Mouse (Mus musculus) midbrain, embryonic 10.5 days (tissue): Measurements from ENCODE around the gene Ddx31. TPM values are rescaled to one million over a fixed set of nuclear protein-coding genes. Genes with fewer than 3 reads are reported as not detected.

ENCODE experiments used
- DNase-seq: peaks from one replicate; pipeline ENCODE4 v3.0.0-alpha.2; 2017; ENCODE audit warnings: low spot score
- H3K27ac ChIP-seq: fragments of 300-500 bp; sonication (generic); replicated peaks from 2 replicates; pipeline ENCODE4 v1.5.1; 2016; ENCODE audit warnings: mild to moderate bottlenecking
- H3K27me3 ChIP-seq: fragments of 300-500 bp; sonication (generic); 2 replicates; pipeline ENCODE4 v1.6.1; 2016; ENCODE audit warnings: low read depth, mild to moderate bottlenecking; ENCODE audit not compliant: poor library complexity, severe bottlenecking
- H3K36me3 ChIP-seq: fragments of 300-500 bp; sonication (generic); 2 replicates; pipeline ENCODE4 v1.6.1; 2016; ENCODE audit warnings: mild to moderate bottlenecking, moderate library complexity
- H3K4me1 ChIP-seq: fragments of 300-500 bp; sonication (generic); 2 replicates; pipeline ENCODE4 v1.6.1; 2016
- H3K4me3 ChIP-seq: fragments of 300-500 bp; sonication (generic); 2 replicates; pipeline ENCODE4 v1.5.1; 2016; ENCODE audit warnings: mild to moderate bottlenecking, moderate library complexity
- H3K9me3 ChIP-seq: fragments of 300-500 bp; sonication (generic); replicated peaks from 2 replicates; pipeline ENCODE4 v1.6.1; 2016; ENCODE audit warnings: mild to moderate bottlenecking
- WGBS: fragments of 180-500 bp; shearing (Covaris S2); methylation state at CpG from one replicate; pipeline ENCODE4 v1.1.7; 2016; 5-methylcytosine and 5-hydroxymethylcytosine counted together
- polyA plus RNA-seq: library from polyadenylated mRNA; unstranded; fragments of >200 nt; fragmentation: Nextera tagmentation; extraction: Ambion mirVana; gene quantifications from 2 replicates; pipeline ENCODE4 v1.2.1, GENCODE M21; 2016

Ddx31 gene
- polyA plus RNA-seq, 1 experiment from 2014 or later: 22.0 TPM

DNA sequence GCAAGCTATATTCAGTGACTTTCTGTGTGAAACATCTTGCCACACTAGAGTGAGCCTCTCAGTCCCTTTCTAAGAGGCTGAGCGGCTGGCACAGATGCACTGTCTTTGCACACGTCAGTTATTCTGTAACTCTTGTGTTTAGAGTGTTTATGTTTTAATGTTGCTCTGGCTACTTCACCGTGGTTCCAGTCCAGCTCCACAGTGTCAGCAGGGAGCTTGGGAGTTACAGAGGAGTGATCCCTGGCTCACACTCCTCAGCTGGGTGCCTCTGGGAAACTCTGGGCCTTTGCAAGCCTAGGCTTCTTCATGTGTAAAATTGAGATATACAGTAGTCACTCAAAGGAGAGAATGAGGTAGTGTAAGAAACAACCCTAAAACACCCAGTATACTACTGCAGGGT, 41.8 kb downstream of the Ddx31 start:
- no peak overlapping the region for H3K4me3 ChIP-seq
- H3K9me3 ChIP-seq: no peaks in the 10 kb centered on the region
- no peak overlapping the region for H3K27ac ChIP-seq
- H3K36me3 ChIP-seq: peaks cover 72% of the 10 kb centered on the region
- H3K4me1 ChIP-seq: peaks cover 39% of the 10 kb centered on the region
- no peak for DNase-seq
- H3K27me3 ChIP-seq: 0 out of 2 replicates have a peak, but pooled peaks cover 4% of the 10 kb centered on the region
- 96% methylated on average over 3 of the region's 3 CpGs for WGBS

GRCm38 (mm10) chr2:28882826-28883485, 42.8 kb downstream of the Ddx31 start:
- Histone ChIP-seq H3K4me3 (no peak overlapping the region), H3K27me3 (peaks cover 8% of the 10 kb centered on the region), H3K27ac (no peak overlapping the region), H3K4me1 (peaks cover 45% of the 10 kb centered on the region), H3K9me3 (no peaks in the 10 kb centered on the region), H3K36me3 (peaks cover 72% of the 10 kb centered on the region)
- WGBS: 73% methylated on average over 6 of the region's 6 CpGs
- no peak for DNase-seq

DNA sequence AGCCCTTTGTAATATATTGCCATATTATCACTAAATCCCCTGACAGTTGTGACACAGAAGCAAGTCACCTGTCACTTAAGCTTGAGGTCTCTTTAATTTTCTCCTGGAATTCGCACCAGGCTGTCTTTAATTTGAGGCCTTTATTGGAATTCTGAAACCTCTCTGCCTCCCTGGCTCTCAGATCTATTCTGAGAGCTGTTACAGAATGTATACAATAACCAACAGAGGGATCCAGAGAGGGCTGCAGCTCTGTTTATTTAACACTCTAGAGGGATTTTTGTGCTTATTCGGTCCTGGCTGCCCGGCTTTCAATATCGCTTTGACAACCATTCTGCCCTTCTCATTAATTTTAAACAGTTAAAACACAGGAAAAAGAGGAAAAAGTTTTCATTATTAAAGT, 44.7 kb downstream of the Ddx31 start:
- no peak for DNase-seq
- H3K4me1 ChIP-seq: peaks cover 56% of the 10 kb centered on the region
- H3K27ac ChIP-seq: no peak overlapping the region
- H3K4me3 ChIP-seq: no peak overlapping the region
- peaks cover 28% of the 10 kb centered on the region for H3K27me3 ChIP-seq
- H3K9me3 ChIP-seq: no peaks in the 10 kb centered on the region
- peaks cover 79% of the 10 kb centered on the region for H3K36me3 ChIP-seq
- 66% methylated on average over 4 of the region's 4 CpGs for WGBS

- peaks cover 42% of the 10 kb centered on the region for H3K4me1 ChIP-seq
- peak overlapping the region; percentile 55; the same call in 1 of the 2 replicates for H3K27ac ChIP-seq
- no peaks in the 10 kb centered on the region for H3K9me3 ChIP-seq
- peaks cover 100% of the 10 kb centered on the region for H3K27me3 ChIP-seq
- no peak for DNase-seq
- WGBS: 26% methylated on average over 1 of the region's 1 CpGs
- no peak overlapping the region for H3K4me3 ChIP-seq
- H3K36me3 ChIP-seq: peaks cover 87% of the 10 kb centered on the region
Measured at GRCm38 (mm10) chr2:28892796-28893195, 52.6 kb downstream of the Ddx31 start.

DNA sequence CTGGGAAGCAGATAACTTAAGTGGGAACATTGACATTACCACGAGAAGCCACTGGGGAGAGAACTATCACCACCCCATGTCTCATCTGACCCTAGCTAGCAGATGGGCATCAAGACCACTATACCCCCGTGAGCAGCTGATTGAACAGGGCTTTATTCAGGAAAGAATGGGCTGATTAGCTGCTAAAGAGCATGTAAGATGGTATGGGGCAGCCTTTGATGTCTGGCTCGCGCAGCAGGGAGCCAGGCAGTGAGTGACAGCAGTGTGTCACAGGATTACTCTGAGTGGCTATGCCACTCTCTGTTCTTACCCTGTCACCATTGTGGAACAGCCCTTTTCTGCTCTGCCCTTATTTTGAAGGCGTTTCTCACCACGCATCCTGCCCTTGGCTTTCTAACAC, 53.3 kb downstream of the Ddx31 start:
- peak; percentile 47 for DNase-seq
- WGBS: 34% methylated on average over 6 of the region's 6 CpGs
- peaks cover 100% of the 10 kb centered on the region for H3K27me3 ChIP-seq

GRCm38 (mm10) chr2:28895876-28896275, 55.7 kb downstream of the Ddx31 start:
- Histone ChIP-seq H3K27ac (no peak overlapping the region), H3K9me3 (no peaks in the 10 kb centered on the region), H3K27me3 (peaks cover 100% of the 10 kb centered on the region), H3K4me3 (no peak overlapping the region), H3K4me1 (peaks cover 26% of the 10 kb centered on the region), H3K36me3 (peaks cover 84% of the 10 kb centered on the region)
- DNase-seq: no peak
- 96% methylated on average over 7 of the region's 7 CpGs for WGBS

More for the DNA sequence above, 53.3 kb downstream of the Ddx31 start:
- Histone ChIP-seq H3K36me3 (peaks cover 87% of the 10 kb centered on the region), H3K9me3 (no peaks in the 10 kb centered on the region), H3K4me1 (peaks cover 42% of the 10 kb centered on the region), H3K27ac (peak overlapping the region; percentile 55; the same call in 1 of the 2 replicates), H3K4me3 (no peak overlapping the region)

DNA sequence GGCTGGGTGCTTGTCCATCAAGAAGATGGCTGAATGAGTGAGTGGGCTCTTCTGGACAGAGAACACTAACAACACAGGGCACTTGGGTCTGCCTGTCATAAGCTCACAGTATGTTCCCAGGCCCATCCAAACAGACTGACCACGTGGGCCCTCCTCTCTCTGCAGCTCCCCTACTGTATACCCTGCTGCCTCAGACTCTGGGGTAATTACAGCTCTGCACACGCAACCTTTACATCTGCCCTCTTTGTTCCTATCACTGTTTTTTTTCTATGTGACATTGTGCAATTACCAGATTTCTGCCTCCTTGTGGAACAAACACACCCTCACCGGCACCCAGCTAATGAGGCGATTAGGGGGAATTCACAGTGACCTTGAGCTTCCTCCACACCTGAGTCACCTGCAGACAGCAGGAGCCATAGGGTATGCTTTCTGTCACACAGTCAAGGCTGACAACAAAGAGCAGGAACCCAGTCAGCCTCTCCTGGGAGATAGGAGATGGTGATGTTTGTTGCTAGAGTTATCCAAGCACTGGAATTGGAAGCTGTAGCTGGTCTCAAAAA, 57.2 kb downstream of the Ddx31 start:
- WGBS: 83% methylated on average over 4 of the region's 4 CpGs
- H3K36me3 ChIP-seq: peaks cover 83% of the 10 kb centered on the region
- H3K27ac ChIP-seq: no peak overlapping the region
- H3K4me3 ChIP-seq: no peak overlapping the region
- peaks cover 100% of the 10 kb centered on the region for H3K27me3 ChIP-seq
- H3K9me3 ChIP-seq: no peaks in the 10 kb centered on the region
- DNase-seq: no peak
- peaks cover 22% of the 10 kb centered on the region for H3K4me1 ChIP-seq

- peaks cover 100% of the 10 kb centered on the region for H3K27me3 ChIP-seq
- DNase-seq: no peak
- peaks cover 38% of the 10 kb centered on the region for H3K4me1 ChIP-seq
- no peaks in the 10 kb centered on the region for H3K9me3 ChIP-seq
- no peak overlapping the region for H3K27ac ChIP-seq
- no peak overlapping the region for H3K4me3 ChIP-seq
- WGBS: 90% methylated on average over 8 of the region's 8 CpGs
- H3K36me3 ChIP-seq: peaks cover 55% of the 10 kb centered on the region
Measured at GRCm38 (mm10) chr2:28902291-28902690, 62.1 kb downstream of the Ddx31 start.

- DNase-seq: no peak
Measured at GRCm38 (mm10) chr2:28903871-28904270, 63.7 kb downstream of the Ddx31 start.

DNA sequence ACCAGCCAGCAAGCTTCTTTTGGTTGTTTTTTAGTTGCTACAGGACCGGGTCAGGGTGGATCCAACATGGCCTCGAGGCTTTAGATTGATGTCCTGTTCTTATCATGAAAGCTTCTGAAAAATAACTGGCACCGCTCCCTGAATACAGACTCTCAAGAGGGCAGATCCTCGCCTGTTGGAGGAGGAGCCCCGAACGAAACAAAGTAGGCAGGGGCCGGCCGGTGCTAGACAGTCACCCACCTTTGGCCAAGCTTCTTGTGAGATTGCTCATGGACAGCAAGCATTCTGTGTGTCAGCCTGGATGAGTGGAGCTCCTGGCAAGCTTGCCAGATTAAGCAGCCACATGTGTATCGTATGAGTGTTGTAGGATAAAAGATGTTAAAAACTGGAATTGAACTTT, 64.6 kb downstream of the Ddx31 start:
- WGBS: 69% methylated on average over 9 of the region's 9 CpGs
- DNase-seq: no peak

More at GRCm38 (mm10) chr2:28903871-28904270, 63.7 kb downstream of the Ddx31 start:
- Histone ChIP-seq H3K9me3 (no peaks in the 10 kb centered on the region), H3K4me3 (no peak overlapping the region), H3K4me1 (peaks cover 53% of the 10 kb centered on the region), H3K27ac (no peak overlapping the region), H3K27me3 (peaks cover 100% of the 10 kb centered on the region), H3K36me3 (peaks cover 43% of the 10 kb centered on the region)
- 86% methylated on average over 5 of the region's 5 CpGs for WGBS

DNA sequence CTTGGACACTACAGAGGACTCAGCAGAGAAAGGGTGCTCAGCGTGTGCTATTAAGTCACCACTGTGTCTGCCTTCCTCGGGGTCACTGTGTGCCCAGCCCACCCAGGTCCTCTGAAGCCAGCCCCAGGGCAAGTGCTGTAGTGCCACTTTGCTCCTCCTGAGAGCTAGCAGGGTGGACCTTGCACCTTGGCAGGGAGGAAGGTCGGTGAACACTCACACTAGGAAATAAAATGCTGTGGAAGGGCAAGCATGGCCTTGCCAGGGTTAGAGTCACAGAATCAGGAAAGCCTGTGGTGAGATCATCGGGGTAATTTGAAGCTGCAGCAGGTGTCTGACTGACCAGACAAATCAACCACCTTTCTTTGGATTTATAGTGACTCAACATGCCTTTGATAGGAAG, 65.4 kb downstream of the Ddx31 start:
- WGBS: 44% methylated on average over 4 of the region's 4 CpGs
- peaks cover 28% of the 10 kb centered on the region for H3K36me3 ChIP-seq
- no peaks in the 10 kb centered on the region for H3K9me3 ChIP-seq
- H3K27me3 ChIP-seq: peaks cover 100% of the 10 kb centered on the region
- H3K4me1 ChIP-seq: peaks cover 61% of the 10 kb centered on the region
- DNase-seq: peak; percentile 58
- no peak overlapping the region for H3K27ac ChIP-seq
- no peak overlapping the region for H3K4me3 ChIP-seq

More for the DNA sequence above, 64.6 kb downstream of the Ddx31 start:
- Histone ChIP-seq H3K4me1 (peaks cover 61% of the 10 kb centered on the region), H3K36me3 (peaks cover 35% of the 10 kb centered on the region), H3K4me3 (no peak overlapping the region), H3K27me3 (peaks cover 100% of the 10 kb centered on the region), H3K27ac (0 out of 2 replicates have a peak overlapping the region, but pooled peaks have one; percentile 20), H3K9me3 (no peaks in the 10 kb centered on the region)

DNA sequence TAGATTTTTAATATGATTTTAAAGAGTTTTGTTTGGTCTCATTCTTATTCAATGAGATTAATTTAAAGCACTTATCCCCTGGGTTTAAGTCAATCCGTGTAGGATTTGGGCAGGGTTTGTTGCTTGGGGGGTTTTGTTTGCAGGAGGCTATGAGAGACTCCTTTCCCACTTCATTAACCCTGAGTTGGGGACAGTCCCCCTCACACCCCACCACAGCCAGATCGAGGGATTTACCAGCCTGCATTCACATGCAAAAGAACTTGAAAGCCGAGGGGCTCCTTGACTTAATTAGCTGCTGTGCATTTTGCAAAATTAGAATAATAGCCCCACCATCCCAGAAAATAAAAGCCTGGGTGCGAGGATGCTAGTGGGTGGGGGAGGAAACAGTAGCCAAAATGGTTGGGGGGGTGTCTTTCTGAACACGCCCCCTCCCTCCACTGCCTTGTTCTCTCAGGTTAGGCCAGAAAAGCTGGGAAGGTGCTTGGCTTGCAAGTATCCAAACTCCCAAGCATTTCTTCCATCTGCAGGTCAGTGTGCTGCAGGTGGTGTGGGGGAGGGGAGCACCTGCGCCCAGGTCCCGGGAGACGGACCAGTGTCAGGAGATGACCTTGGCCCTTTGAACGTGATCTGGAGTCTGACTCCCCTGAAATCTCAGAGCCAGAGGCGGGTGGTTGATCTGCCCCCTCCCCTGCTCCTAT, 67.6 kb downstream of the Ddx31 start:
- Histone ChIP-seq H3K9me3 (no peaks in the 10 kb centered on the region), H3K4me3 (peak overlapping the region; percentile 53)
- DNase-seq: peak; percentile 37

More for the DNA sequence above, 67.6 kb downstream of the Ddx31 start:
- peaks cover 12% of the 10 kb centered on the region for H3K36me3 ChIP-seq
- peak overlapping the region; percentile 84 for H3K27ac ChIP-seq
- under 1% methylated on average over 10 of the region's 10 CpGs for WGBS
- peaks cover 80% of the 10 kb centered on the region for H3K4me1 ChIP-seq
- peaks cover 100% of the 10 kb centered on the region for H3K27me3 ChIP-seq
